In the genomic region with DNA sequence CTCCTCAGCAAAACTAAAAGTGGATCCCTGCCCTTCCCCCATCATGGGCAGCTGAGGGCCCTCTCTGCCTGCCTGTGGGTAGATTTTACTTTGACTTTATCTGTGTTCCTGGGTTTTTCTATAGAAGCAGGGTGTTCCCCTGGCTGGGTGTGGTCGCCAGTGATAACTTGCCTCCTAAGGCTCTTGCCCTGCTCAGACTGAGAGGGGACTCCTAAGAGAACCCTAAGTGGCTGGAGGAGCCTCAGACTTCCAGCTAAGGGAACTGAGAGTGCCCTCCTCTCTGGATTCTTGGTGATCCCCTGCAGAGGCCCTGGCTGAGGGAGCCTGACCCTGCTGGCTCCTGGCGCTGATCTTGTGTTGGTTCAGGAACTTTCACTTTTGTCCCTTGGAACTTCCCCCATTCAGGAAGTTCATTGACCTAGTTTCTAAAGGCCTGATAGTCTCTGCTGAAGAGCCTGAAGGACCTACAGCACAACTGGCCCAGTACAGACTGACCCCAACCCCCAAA, we compare ENCODE assay signal across 8 mouse cellular contexts. TPM values are rescaled to one million over a fixed set of nuclear protein-coding genes. Genes with fewer than 3 reads are reported as not detected.
DNase-seq lines count a peak whose midpoint lies in the region; ATAC-seq and TF ChIP-seq lines count a peak whose summit lies in the region.

No protein-coding gene starts in this region.

- H3K27me3 ChIP-seq in midbrain, embryonic 10.5 days (ENCODE audit: low read depth, poor library complexity, severe bottlenecking), result peaks cover 91% of the 10 kb centered on the region
- H3K27me3 ChIP-seq in midbrain, embryonic 11.5 days (ENCODE audit: control insufficient read depth, insufficient read depth, low read length), result peaks cover 8% of the 10 kb centered on the region; the same call in 1 of the 2 replicates
- H3K27me3 ChIP-seq in heart, embryonic 11.5 days (ENCODE audit: control insufficient read depth, insufficient read depth, low read length), result no peaks in the 10 kb centered on the region
- H3K27me3 ChIP-seq in liver, postnatal 0 days (ENCODE audit: insufficient read depth, low read length), result no peaks in the 10 kb centered on the region
- H3K27me3 ChIP-seq in stomach, embryonic 16.5 days (ENCODE audit: control insufficient read depth, insufficient read depth, low read length), result no peaks in the 10 kb centered on the region

- peak; percentile 94 for TF ChIP-seq EP300 in liver, postnatal 0 days (IDR thresholded peaks at IDR 0.05; ENCODE audit: low read depth)

- H3K36me3 ChIP-seq in midbrain, embryonic 10.5 days, result no peaks in the 10 kb centered on the region
- H3K36me3 ChIP-seq in midbrain, embryonic 11.5 days (ENCODE audit: control insufficient read depth, insufficient read depth, low read length), result no peaks in the 10 kb centered on the region
- no peaks in the 10 kb centered on the region for H3K36me3 ChIP-seq in heart, embryonic 11.5 days (ENCODE audit: control insufficient read depth, insufficient read depth, low read length)
- H3K36me3 ChIP-seq in liver, postnatal 0 days (replicated peaks; ENCODE audit: insufficient read depth, low read length), result peaks cover 2% of the 10 kb centered on the region; the same call in 1 of the 2 replicates
- H3K36me3 ChIP-seq in stomach, embryonic 16.5 days (ENCODE audit: control insufficient read depth, insufficient read depth, low read length), result no peaks in the 10 kb centered on the region

- no peak for TF ChIP-seq CTCF in liver, postnatal 0 days (IDR thresholded peaks at IDR 0.05; ENCODE audit: low read depth)

- no peak overlapping the region for H3K4me3 ChIP-seq in midbrain, embryonic 10.5 days
- no peak overlapping the region for H3K4me3 ChIP-seq in midbrain, embryonic 11.5 days (ENCODE audit: low read depth, low read length)
- no peak overlapping the region for H3K4me3 ChIP-seq in heart, embryonic 11.5 days (ENCODE audit: low read depth, low read length)
- H3K4me3 ChIP-seq in liver, postnatal 0 days (ENCODE audit: low read depth, low read length), result peak overlapping the region; percentile 21
- H3K4me3 ChIP-seq in stomach, embryonic 16.5 days (replicated peaks; ENCODE audit: low read length), result 0 out of 2 replicates have a peak overlapping the region, but pooled peaks have one; percentile 5

- no peak for DNase-seq in midbrain, embryonic 10.5 days (ENCODE audit: low spot score)
- DNase-seq in midbrain, embryonic 11.5 days (ENCODE audit: low spot score, missing footprints), result no peak
- peak; percentile 66 for DNase-seq in liver, postnatal 0 days
- no peak for DNase-seq in left cerebral cortex, adult 11 months (ENCODE audit: low spot score)
- no peak for DNase-seq in cerebellum, postnatal 14 days
- DNase-seq in right cerebral cortex, postnatal 4 days, result no peak

- peaks cover 36% of the 10 kb centered on the region for H3K4me1 ChIP-seq in midbrain, embryonic 10.5 days
- peaks cover 6% of the 10 kb centered on the region for H3K4me1 ChIP-seq in midbrain, embryonic 11.5 days (ENCODE audit: control insufficient read depth, insufficient read depth, low read length)
- peaks cover 44% of the 10 kb centered on the region for H3K4me1 ChIP-seq in heart, embryonic 11.5 days (ENCODE audit: control insufficient read depth, insufficient read depth, low read length)
- H3K4me1 ChIP-seq in liver, postnatal 0 days (ENCODE audit: insufficient read depth), result peaks cover 91% of the 10 kb centered on the region
- peaks cover 51% of the 10 kb centered on the region for H3K4me1 ChIP-seq in stomach, embryonic 16.5 days (ENCODE audit: control insufficient read depth, insufficient read depth, low read length)

- no peak overlapping the region for H3K9ac ChIP-seq in midbrain, embryonic 11.5 days (ENCODE audit: low read length)
- peak overlapping the region; percentile 40 for H3K9ac ChIP-seq in heart, embryonic 11.5 days (ENCODE audit: low read depth, low read length)
- H3K9ac ChIP-seq in liver, postnatal 0 days (replicated peaks), result peak overlapping the region; percentile 66
- H3K9ac ChIP-seq in stomach, embryonic 16.5 days (ENCODE audit: low read length), result peak overlapping the region; percentile 56

- no peak overlapping the region for H3K4me2 ChIP-seq in midbrain, embryonic 11.5 days
- H3K4me2 ChIP-seq in heart, embryonic 11.5 days, result peak overlapping the region; percentile 51
- H3K4me2 ChIP-seq in liver, postnatal 0 days (ENCODE audit: low read depth, low read length), result peak overlapping the region; percentile 71
- peak overlapping the region; percentile 36 for H3K4me2 ChIP-seq in stomach, embryonic 16.5 days (ENCODE audit: low read depth, low read length)

- no peaks in the 10 kb centered on the region for H3K9me3 ChIP-seq in midbrain, embryonic 10.5 days (replicated peaks)
- no peaks in the 10 kb centered on the region for H3K9me3 ChIP-seq in midbrain, embryonic 11.5 days (ENCODE audit: control insufficient read depth, low read length)
- no peaks in the 10 kb centered on the region for H3K9me3 ChIP-seq in heart, embryonic 11.5 days (replicated peaks; ENCODE audit: control insufficient read depth, low read length)
- no peaks in the 10 kb centered on the region for H3K9me3 ChIP-seq in liver, postnatal 0 days (ENCODE audit: low read length)
- no peaks in the 10 kb centered on the region for H3K9me3 ChIP-seq in stomach, embryonic 16.5 days (replicated peaks; ENCODE audit: control insufficient read depth, low read length)

- ATAC-seq in midbrain, embryonic 11.5 days (ENCODE audit: low FRiP score), result no peak
- peak; percentile 73 for ATAC-seq in heart, embryonic 11.5 days (replicated peaks; ENCODE audit: insufficient number of reproducible peaks, low FRiP score, low TSS enrichment)
- peak; percentile 78 for ATAC-seq in liver, postnatal 0 days
- ATAC-seq in stomach, embryonic 16.5 days (ENCODE audit: insufficient read depth, low FRiP score), result peak; percentile 48; the same call in 1 of the 2 replicates

- 40% methylated on average over 2 of the region's 2 CpGs for WGBS in midbrain, embryonic 10.5 days
- 38% methylated on average over 2 of the region's 2 CpGs for WGBS in midbrain, embryonic 11.5 days
- WGBS in heart, embryonic 11.5 days (ENCODE audit: insufficient replicate concordance), result 20% methylated on average over 2 of the region's 2 CpGs
- 16% methylated on average over 2 of the region's 2 CpGs for WGBS in liver, postnatal 0 days (ENCODE audit: insufficient replicate concordance)
- WGBS in stomach, embryonic 16.5 days, result 37% methylated on average over 2 of the region's 2 CpGs

- 0 out of 2 replicates have a peak overlapping the region, but pooled peaks have one; percentile 18 for H3K27ac ChIP-seq in midbrain, embryonic 10.5 days (replicated peaks)
- H3K27ac ChIP-seq in midbrain, embryonic 11.5 days (ENCODE audit: low read depth, low read length), result no peak overlapping the region; the same call in 1 of the 2 replicates
- H3K27ac ChIP-seq in heart, embryonic 11.5 days (ENCODE audit: low read depth, low read length), result peak overlapping the region; percentile 32; the same call in 1 of the 2 replicates
- peak overlapping the region; percentile 96 for H3K27ac ChIP-seq in liver, postnatal 0 days (ENCODE audit: low read depth)
- peak overlapping the region; percentile 88 for H3K27ac ChIP-seq in stomach, embryonic 16.5 days (ENCODE audit: low read length)

RNA-seq across cellular contexts. Expression of a gene that starts 7.2 kb away (rescaled TPM):
- 69.2 and 82.3 TPM in 2 replicates for polyA plus RNA-seq in midbrain, embryonic 10.5 days (2016; fragmentation: Nextera tagmentation; extraction: Ambion mirVana)
- polyA plus RNA-seq in midbrain, embryonic 11.5 days (2014; fragmentation: Nextera tagmentation; extraction: Ambion mirVana), result 82.7 and 89.5 TPM in 2 replicates
- polyA plus RNA-seq in heart, embryonic 11.5 days (2014; fragmentation: Nextera tagmentation; extraction: Ambion mirVana), result 112 and 136 TPM in 2 replicates
- polyA plus RNA-seq in liver, postnatal 0 days (2015; fragmentation: Nextera tagmentation; extraction: Ambion mirVana), result 19.4 and 20.4 TPM in 2 replicates
- 105 and 120 TPM in 2 replicates for polyA plus RNA-seq in stomach, embryonic 16.5 days (2015; fragmentation: Nextera tagmentation; extraction: Ambion mirVana)

RNA-seq across cellular contexts. Expression of a gene that starts 18.9 kb away (rescaled TPM):
- polyA plus RNA-seq in midbrain, embryonic 10.5 days (2016; fragmentation: Nextera tagmentation; extraction: Ambion mirVana), result not detected in 2 replicates
- polyA plus RNA-seq in midbrain, embryonic 11.5 days (2014; fragmentation: Nextera tagmentation; extraction: Ambion mirVana), result not detected in 2 replicates
- polyA plus RNA-seq in heart, embryonic 11.5 days (2014; fragmentation: Nextera tagmentation; extraction: Ambion mirVana), result not detected in 2 replicates
- not detected in 2 replicates for polyA plus RNA-seq in liver, postnatal 0 days (2015; fragmentation: Nextera tagmentation; extraction: Ambion mirVana)
- polyA plus RNA-seq in stomach, embryonic 16.5 days (2015; fragmentation: Nextera tagmentation; extraction: Ambion mirVana), result not detected in 2 replicates

RNA-seq across cellular contexts. Expression of a gene that starts 39.9 kb away (rescaled TPM):
- polyA plus RNA-seq in midbrain, embryonic 10.5 days (2016; fragmentation: Nextera tagmentation; extraction: Ambion mirVana), result 187 and 190 TPM in 2 replicates
- polyA plus RNA-seq in midbrain, embryonic 11.5 days (2014; fragmentation: Nextera tagmentation; extraction: Ambion mirVana), result 226 and 236 TPM in 2 replicates
- polyA plus RNA-seq in heart, embryonic 11.5 days (2014; fragmentation: Nextera tagmentation; extraction: Ambion mirVana), result 157 and 162 TPM in 2 replicates
- polyA plus RNA-seq in liver, postnatal 0 days (2015; fragmentation: Nextera tagmentation; extraction: Ambion mirVana), result 136 and 144 TPM in 2 replicates
- polyA plus RNA-seq in stomach, embryonic 16.5 days (2015; fragmentation: Nextera tagmentation; extraction: Ambion mirVana), result 183 and 186 TPM in 2 replicates

Comparison
In these comparisons a context has a peak if more than half of its experiments do, and no peak if none do; other contexts are left out.
1. H3K4me3 ChIP-seq: peak in liver, postnatal 0 days (single experiment) and stomach, embryonic 16.5 days (single experiment); none in midbrain, embryonic 10.5 days (single experiment), midbrain, embryonic 11.5 days (single experiment) and heart, embryonic 11.5 days (single experiment).